Mouse (Mus musculus) CD4-positive, CD25-positive, alpha-beta regulatory T cell, adult 4 months (primary cell): ENCODE measurements around the gene Tmem199. TPM values are rescaled to one million over a fixed set of nuclear protein-coding genes. Genes with fewer than 3 reads are reported as not detected.

Source experiments
- ATAC-seq: one replicate; pipeline ENCODE4 v1.8.0; 2017
- polyA plus RNA-seq, 2 experiments: library from polyadenylated mRNA; unstranded; fragments of 100-300 nt; shearing (Covaris generic); gene quantifications; one replicate each; pipeline ENCODE4 v1.2.1; 2017

Gene Tmem199
- polyA plus RNA-seq, 2 experiments from 2014 or later, result 51.4 to 71.8 TPM

GRCm38 (mm10) chr11:78471326-78472103 lies 40.5 kb downstream of the Tmem199 start:
- ATAC-seq, result no peak

- ATAC-seq, result no peak
Observed at GRCm38 (mm10) chr11:78467932-78468331, 44.0 kb downstream of the Tmem199 start.

GRCm38 (mm10) chr11:78467515-78467914 lies 44.5 kb downstream of the Tmem199 start:
- ATAC-seq, result no peak

- no peak for ATAC-seq
Observed at GRCm38 (mm10) chr11:78466242-78466912, 45.6 kb downstream of the Tmem199 start.

GRCm38 (mm10) chr11:78465568-78466180 lies 46.3 kb downstream of the Tmem199 start, which contains the start of gene Slc46a1:
Slc46a1 (plus strand) TSS chr11:78465697.
- peak; percentile 34 for ATAC-seq

GRCm38 (mm10) chr11:78465116-78465515 lies 46.9 kb downstream of the Tmem199 start:
- no peak for ATAC-seq

GRCm38 (mm10) chr11:78463286-78464036 lies 48.5 kb downstream of the Tmem199 start:
- ATAC-seq, result no peak

- ATAC-seq, result no peak
Observed at GRCm38 (mm10) chr11:78462669-78463068, 49.3 kb downstream of the Tmem199 start.

GRCm38 (mm10) chr11:78461894-78462293 lies 50.1 kb downstream of the Tmem199 start:
- ATAC-seq, result no peak

- no peak for ATAC-seq
Observed at GRCm38 (mm10) chr11:78458740-78459139, 53.2 kb downstream of the Tmem199 start.

Other genes with a start within 250 kb of the Tmem199 start
- gene BC030499, start 221.3 kb downstream of the Tmem199 start, polyA plus RNA-seq, result under 1 TPM in 1 of 2 experiments, not detected in 1; 0.63 TPM
- 1 to 10 TPM; 2.8 to 4.3 TPM for gene Spag5, start 210.6 kb downstream of the Tmem199 start, polyA plus RNA-seq
- 10 to 100 TPM; 10.9 to 14.9 TPM for gene Aldoc, start 189.2 kb downstream of the Tmem199 start, polyA plus RNA-seq
- 100 to 1,000 TPM in 1 of 2 experiments, 10 to 100 TPM in 1; 64.1 to 119 TPM for gene Pigs, start 183.8 kb downstream of the Tmem199 start, polyA plus RNA-seq
- gene Unc119, start 168.7 kb downstream of the Tmem199 start, polyA plus RNA-seq, result 10 to 100 TPM; 11.6 to 13.1 TPM
- under 1 TPM in 1 of 2 experiments, not detected in 1; 0.09 TPM for gene Foxn1, start 125.6 kb downstream of the Tmem199 start, polyA plus RNA-seq
- gene Slc13a2, start 90.0 kb downstream of the Tmem199 start, polyA plus RNA-seq, result not detected
- gene Slc46a1, start 46.5 kb downstream of the Tmem199 start, polyA plus RNA-seq, result 1 to 10 TPM; 1.6 to 3.5 TPM
- gene Sarm1, start 14.4 kb downstream of the Tmem199 start, polyA plus RNA-seq, result 1 to 10 TPM in 1 of 2 experiments, under 1 TPM in 1; 0.63 to 1.3 TPM
- not detected for gene Vtn, start 13.1 kb downstream of the Tmem199 start, polyA plus RNA-seq
- gene Sebox, start 8.7 kb downstream of the Tmem199 start, polyA plus RNA-seq, result not detected
- 10 to 100 TPM; 13.9 to 19.9 TPM for gene Poldip2, start within 50 bp of the Tmem199 start, polyA plus RNA-seq
- 10 to 100 TPM; 19.2 to 22.6 TPM for gene Tnfaip1, start 24.2 kb upstream of the Tmem199 start, polyA plus RNA-seq
- 100 to 1,000 TPM; 121 to 138 TPM for gene Ift20, start 24.2 kb upstream of the Tmem199 start, polyA plus RNA-seq
- 10 to 100 TPM; 17.4 to 21.3 TPM for gene Tmem97, start 38.6 kb upstream of the Tmem199 start, polyA plus RNA-seq
- gene Nlk, start 185.2 kb upstream of the Tmem199 start, polyA plus RNA-seq, result 10 to 100 TPM; 17.9 to 35.2 TPM
- gene Ccnq, start 239.6 kb upstream of the Tmem199 start, polyA plus RNA-seq, result 10 to 100 TPM; 32.8 to 36.9 TPM